Mouse (Mus musculus) midbrain, embryonic 14.5 days (tissue): ENCODE data around the gene Nsdhl. TPM values are rescaled to one million over a fixed set of nuclear protein-coding genes. Genes with fewer than 3 reads are reported as not detected.

Source experiments
- ATAC-seq: fragments of 200-750 bp; cut with Nextera tagmentation; 2 replicates; pipeline ENCODE4 v1.8.0; 2017; ENCODE audit warnings: moderate number of reproducible peaks, moderate library complexity; ENCODE audit not compliant: low FRiP score, low TSS enrichment
- DNase-seq: peaks from one replicate; pipeline ENCODE4 v3.0.0-alpha.2; 2015
- H3K27ac ChIP-seq: fragments of 300-500 bp; sonication (generic); replicated peaks from 2 replicates; pipeline ENCODE4 v1.5.1; 2014; ENCODE audit warnings: mild to moderate bottlenecking, low read depth, low read length, moderate library complexity
- H3K27me3 ChIP-seq: fragments of 300-500 bp; sonication (generic); 2 replicates; pipeline ENCODE4 v1.6.1; 2014; ENCODE audit warnings: low read length, control low read depth, mixed read lengths; ENCODE audit not compliant: control insufficient read depth, insufficient read depth
- H3K36me3 ChIP-seq: fragments of 300-500 bp; sonication (generic); 2 replicates; pipeline ENCODE4 v1.6.1; 2014; ENCODE audit warnings: low read length, control low read depth; ENCODE audit not compliant: control insufficient read depth, insufficient read depth
- H3K4me1 ChIP-seq: fragments of 300-500 bp; sonication (generic); 2 replicates; pipeline ENCODE4 v1.6.1; 2014; ENCODE audit warnings: mild to moderate bottlenecking, antibody characterized with exemption, low read length, control low read depth; ENCODE audit not compliant: control insufficient read depth, insufficient read depth
- H3K4me2 ChIP-seq: fragments of 300-500 bp; sonication (generic); 2 replicates; pipeline ENCODE4 v1.6.1; 2014; ENCODE audit warnings: mild to moderate bottlenecking, low read length, moderate library complexity
- H3K4me3 ChIP-seq: fragments of 300-500 bp; sonication (generic); replicated peaks from 2 replicates; pipeline ENCODE4 v1.5.1; 2014; ENCODE audit warnings: low read depth, low read length
- H3K9ac ChIP-seq: fragments of 300-500 bp; sonication (generic); replicated peaks from 2 replicates; pipeline ENCODE4 v1.6.1; 2014; ENCODE audit warnings: mild to moderate bottlenecking, low read length, moderate library complexity
- H3K9me3 ChIP-seq: fragments of 300-500 bp; sonication (generic); 2 replicates; pipeline ENCODE4 v1.6.1; 2016; ENCODE audit warnings: low read length, control low read depth, mixed read lengths; ENCODE audit not compliant: control insufficient read depth
- WGBS: fragments of 180-500 bp; shearing (Covaris S2); extraction: QIAGEN DNeasy Blood & Tissue Kit; methylation state at CpG from one replicate; pipeline ENCODE4 v1.1.7; 2014; 5-methylcytosine and 5-hydroxymethylcytosine counted together
- polyA plus RNA-seq: library from polyadenylated mRNA; unstranded; fragments of >200 nt; fragmentation: Nextera tagmentation; extraction: Ambion mirVana; gene quantifications from 2 replicates; pipeline ENCODE4 v1.2.1, GENCODE M21; 2014

Nsdhl gene
- polyA plus RNA-seq, 1 experiment from 2014 or later = 48.1 TPM

- 80% methylated on average over 2 of the region's 2 CpGs for WGBS
- Histone ChIP-seq H3K9me3 (no peaks in the 10 kb centered on the region), H3K4me2 (no peak overlapping the region), H3K9ac (no peak overlapping the region), H3K27ac (no peak overlapping the region), H3K36me3 (0 out of 2 replicates have a peak, but pooled peaks cover 1% of the 10 kb centered on the region), H3K4me3 (no peak overlapping the region), H3K4me1 (no peaks in the 10 kb centered on the region), H3K27me3 (no peaks in the 10 kb centered on the region)
- ATAC-seq (no peak), DNase-seq (no peak)
Measured at GRCm38 (mm10) chrX:72921391-72921790, 3.0 kb downstream of the Nsdhl start.

- Histone ChIP-seq H3K4me3 (no peak overlapping the region), H3K4me1 (no peaks in the 10 kb centered on the region), H3K9me3 (no peaks in the 10 kb centered on the region), H3K4me2 (no peak overlapping the region), H3K9ac (no peak overlapping the region), H3K27ac (no peak overlapping the region), H3K36me3 (peaks cover 25% of the 10 kb centered on the region), H3K27me3 (no peaks in the 10 kb centered on the region)
- no peak for DNase-seq
- 79% methylated on average over 4 of the region's 4 CpGs for WGBS
- no peak for ATAC-seq
Measured at GRCm38 (mm10) chrX:72953464-72953863, 35.1 kb downstream of the Nsdhl start.

GRCm38 (mm10) chrX:72956486-72956885 is 38.1 kb downstream of the Nsdhl start:
- peaks cover 18% of the 10 kb centered on the region for H3K36me3 ChIP-seq
- H3K27ac ChIP-seq = no peak overlapping the region
- no peaks in the 10 kb centered on the region for H3K27me3 ChIP-seq
- no peak for DNase-seq
- 92% methylated on average over 4 of the region's 4 CpGs for WGBS
- H3K4me1 ChIP-seq = no peaks in the 10 kb centered on the region
- no peak overlapping the region for H3K4me3 ChIP-seq
- H3K9ac ChIP-seq = no peak overlapping the region
- H3K9me3 ChIP-seq = no peaks in the 10 kb centered on the region
- ATAC-seq = no peak
- H3K4me2 ChIP-seq = no peak overlapping the region

- Histone ChIP-seq H3K9ac (no peak overlapping the region), H3K36me3 (peaks cover 7% of the 10 kb centered on the region), H3K9me3 (no peaks in the 10 kb centered on the region), H3K4me1 (no peaks in the 10 kb centered on the region), H3K27ac (no peak overlapping the region), H3K4me2 (no peak overlapping the region), H3K4me3 (no peak overlapping the region), H3K27me3 (no peaks in the 10 kb centered on the region)
- DNase-seq (peak; percentile 10), ATAC-seq (no peak)
- WGBS = 82% methylated on average over 4 of the region's 4 CpGs
Measured at GRCm38 (mm10) chrX:72960431-72960830, 42.1 kb downstream of the Nsdhl start.

- WGBS = 66% methylated on average over 3 of the region's 3 CpGs
- DNase-seq = no peak
Measured at GRCm38 (mm10) chrX:72961511-72961910, 43.2 kb downstream of the Nsdhl start.

GRCm38 (mm10) chrX:72962743-72963142 is 44.4 kb downstream of the Nsdhl start:
- Histone ChIP-seq H3K4me1 (no peaks in the 10 kb centered on the region), H3K27me3 (no peaks in the 10 kb centered on the region), H3K9me3 (no peaks in the 10 kb centered on the region), H3K4me2 (no peak overlapping the region), H3K9ac (no peak overlapping the region), H3K4me3 (no peak overlapping the region), H3K27ac (no peak overlapping the region), H3K36me3 (no peaks in the 10 kb centered on the region)
- WGBS = 71% methylated on average over 3 of the region's 3 CpGs
- no peak for ATAC-seq
- no peak for DNase-seq

More at GRCm38 (mm10) chrX:72961511-72961910, 43.2 kb downstream of the Nsdhl start:
- no peaks in the 10 kb centered on the region for H3K36me3 ChIP-seq
- no peak overlapping the region for H3K27ac ChIP-seq
- H3K27me3 ChIP-seq = no peaks in the 10 kb centered on the region
- no peak overlapping the region for H3K9ac ChIP-seq
- no peaks in the 10 kb centered on the region for H3K9me3 ChIP-seq
- H3K4me3 ChIP-seq = no peak overlapping the region
- no peak for ATAC-seq
- no peak overlapping the region for H3K4me2 ChIP-seq
- no peaks in the 10 kb centered on the region for H3K4me1 ChIP-seq

GRCm38 (mm10) chrX:72982831-72983230 is 64.5 kb downstream of the Nsdhl start:
- 0 out of 2 replicates have a peak, but pooled peaks cover 2% of the 10 kb centered on the region for H3K4me1 ChIP-seq
- H3K27me3 ChIP-seq = 0 out of 2 replicates have a peak, but pooled peaks cover 3% of the 10 kb centered on the region
- H3K36me3 ChIP-seq = no peaks in the 10 kb centered on the region
- no peak overlapping the region for H3K27ac ChIP-seq
- WGBS = 73% methylated on average over 6 of the region's 6 CpGs
- no peak for ATAC-seq
- H3K4me3 ChIP-seq = no peak overlapping the region
- H3K9me3 ChIP-seq = no peaks in the 10 kb centered on the region
- DNase-seq = no peak
- H3K4me2 ChIP-seq = no peak overlapping the region
- no peak overlapping the region for H3K9ac ChIP-seq

GRCm38 (mm10) chrX:72985607-72986006 is 67.2 kb downstream of the Nsdhl start:
- H3K9ac ChIP-seq = no peak overlapping the region
- H3K9me3 ChIP-seq = no peaks in the 10 kb centered on the region
- 0 out of 2 replicates have a peak, but pooled peaks cover 2% of the 10 kb centered on the region for H3K4me1 ChIP-seq
- no peak overlapping the region for H3K4me2 ChIP-seq
- 0 out of 2 replicates have a peak, but pooled peaks cover 3% of the 10 kb centered on the region for H3K27me3 ChIP-seq
- H3K27ac ChIP-seq = no peak overlapping the region
- H3K36me3 ChIP-seq = no peaks in the 10 kb centered on the region
- 85% methylated on average over 2 of the region's 2 CpGs for WGBS
- DNase-seq (no peak), ATAC-seq (no peak)
- no peak overlapping the region for H3K4me3 ChIP-seq

GRCm38 (mm10) chrX:72986841-72987519 is 68.6 kb downstream of the Nsdhl start, which contains the start of gene Zfp185:
Zfp185 (plus strand) TSS chrX:72987339.
- Histone ChIP-seq H3K9ac (no peak within 1 kb of the TSS), H3K4me3 (peak within 1 kb of the TSS; percentile 30), H3K4me1 (0 out of 2 replicates have a peak, but pooled peaks cover 2% of the 10 kb centered on the region), H3K36me3 (no peaks in the 10 kb centered on the region), H3K27me3 (0 out of 2 replicates have a peak, but pooled peaks cover 3% of the 10 kb centered on the region), H3K27ac (no peak within 1 kb of the TSS), H3K4me2 (peak within 1 kb of the TSS; percentile 58), H3K9me3 (no peaks in the 10 kb centered on the region)
- peak; percentile 36 for DNase-seq
- ATAC-seq = peak; percentile 37
- 32% methylated on average over 42 of the region's 45 CpGs for WGBS
